Mouse (Mus musculus) stomach, embryonic 16.5 days (tissue): ENCODE measurements around the gene Rab11fip4. TPM values are rescaled to one million over a fixed set of nuclear protein-coding genes. Genes with fewer than 3 reads are reported as not detected.

Experiments used
- ATAC-seq: fragments of 200-750 bp; cut with Nextera tagmentation; 2 replicates; pipeline ENCODE4 v1.8.0; 2017; ENCODE audit warnings: moderate number of reproducible peaks, moderate TSS enrichment; ENCODE audit not compliant: insufficient read depth, low FRiP score
- H3K27ac ChIP-seq: fragments of 300-500 bp; sonication (generic); 2 replicates; pipeline ENCODE4 v1.5.1; 2014; ENCODE audit warnings: low read length
- H3K27me3 ChIP-seq: fragments of 300-500 bp; sonication (generic); 2 replicates; pipeline ENCODE4 v1.6.1; 2014; ENCODE audit warnings: low read length, control low read depth, mixed read lengths; ENCODE audit not compliant: control insufficient read depth, insufficient read depth
- H3K36me3 ChIP-seq: fragments of 300-500 bp; sonication (generic); 2 replicates; pipeline ENCODE4 v1.6.1; 2014; ENCODE audit warnings: low read length; ENCODE audit not compliant: control insufficient read depth, insufficient read depth
- H3K4me1 ChIP-seq: fragments of 300-500 bp; sonication (generic); 2 replicates; pipeline ENCODE4 v1.6.1; 2014; ENCODE audit warnings: low read length, control low read depth, mixed read lengths; ENCODE audit not compliant: control insufficient read depth, insufficient read depth
- H3K4me2 ChIP-seq: fragments of 300-500 bp; sonication (generic); 2 replicates; pipeline ENCODE4 v1.6.1; 2014; ENCODE audit warnings: low read depth, low read length, mixed read lengths
- H3K4me3 ChIP-seq: fragments of 300-500 bp; sonication (generic); replicated peaks from 2 replicates; pipeline ENCODE4 v1.5.1; 2014; ENCODE audit warnings: mild to moderate bottlenecking, low read length
- H3K9ac ChIP-seq: fragments of 300-500 bp; sonication (generic); 2 replicates; pipeline ENCODE4 v1.6.1; 2014; ENCODE audit warnings: low read length
- H3K9me3 ChIP-seq: fragments of 300-500 bp; sonication (generic); replicated peaks from 2 replicates; pipeline ENCODE4 v1.6.1; 2016; ENCODE audit warnings: low read length, control low read depth; ENCODE audit not compliant: control insufficient read depth
- WGBS: fragments of 180-500 bp; shearing (Covaris S2); extraction: QIAGEN DNeasy Blood & Tissue Kit; methylation state at CpG from one replicate; pipeline ENCODE4 v1.1.7; 2014; 5-methylcytosine and 5-hydroxymethylcytosine counted together
- polyA plus RNA-seq: library from polyadenylated mRNA; unstranded; fragments of >200 nt; fragmentation: Nextera tagmentation; extraction: Ambion mirVana; gene quantifications from 2 replicates; pipeline ENCODE4 v1.2.1, GENCODE M21; 2015

The Rab11fip4 gene
- polyA plus RNA-seq, 1 experiment from 2014 or later = 2.0 TPM

GRCm38 (mm10) chr11:79644717-79645191, 53.7 kb downstream of the Rab11fip4 start:
- no peak overlapping the region for H3K9ac ChIP-seq
- no peaks in the 10 kb centered on the region for H3K9me3 ChIP-seq
- no peak for ATAC-seq
- H3K36me3 ChIP-seq = no peaks in the 10 kb centered on the region
- H3K4me1 ChIP-seq = peaks cover 17% of the 10 kb centered on the region
- no peak overlapping the region for H3K4me3 ChIP-seq
- H3K4me2 ChIP-seq = no peak overlapping the region
- no peaks in the 10 kb centered on the region for H3K27me3 ChIP-seq
- H3K27ac ChIP-seq = no peak overlapping the region
- WGBS = 49% methylated on average over 8 of the region's 8 CpGs

DNA sequence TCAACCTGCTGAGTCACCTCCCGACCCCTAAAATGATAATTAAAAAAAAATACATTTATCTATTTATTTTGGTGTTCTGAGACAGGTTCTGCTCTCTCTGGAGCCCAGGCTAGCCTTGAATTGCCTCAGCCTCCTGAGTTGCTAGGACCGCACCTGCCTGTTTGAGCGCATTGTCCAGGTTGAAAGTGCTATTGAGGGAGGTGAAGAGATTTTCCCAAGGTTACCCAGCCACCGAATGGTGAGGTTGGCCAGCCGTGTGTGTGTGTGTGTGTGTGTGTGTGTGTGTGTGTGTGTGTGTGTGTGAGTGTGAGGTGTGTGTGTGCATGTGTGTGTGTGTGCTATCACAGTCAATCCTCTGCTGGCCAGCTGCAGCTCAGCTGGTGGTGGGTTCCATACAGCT, 55.0 kb downstream of the Rab11fip4 start:
- WGBS = 73% methylated on average over 5 of the region's 5 CpGs
- H3K4me1 ChIP-seq = peaks cover 19% of the 10 kb centered on the region
- H3K9me3 ChIP-seq = no peaks in the 10 kb centered on the region
- no peak overlapping the region for H3K4me3 ChIP-seq
- ATAC-seq = no peak
- no peaks in the 10 kb centered on the region for H3K36me3 ChIP-seq
- H3K27ac ChIP-seq = no peak overlapping the region
- H3K27me3 ChIP-seq = no peaks in the 10 kb centered on the region
- H3K4me2 ChIP-seq = no peak overlapping the region
- H3K9ac ChIP-seq = no peak overlapping the region

- Histone ChIP-seq H3K27me3 (no peaks in the 10 kb centered on the region), H3K27ac (no peak overlapping the region), H3K9ac (peak overlapping the region; percentile 40; the same call in 1 of the 2 replicates), H3K4me1 (peaks cover 19% of the 10 kb centered on the region), H3K4me2 (0 out of 2 replicates have a peak overlapping the region, but pooled peaks have one; percentile 10), H3K4me3 (no peak overlapping the region), H3K9me3 (no peaks in the 10 kb centered on the region), H3K36me3 (no peaks in the 10 kb centered on the region)
- ATAC-seq = no peak
- 25% methylated on average over 12 of the region's 12 CpGs for WGBS
Observed at GRCm38 (mm10) chr11:79646467-79647070, 55.6 kb downstream of the Rab11fip4 start.

DNA sequence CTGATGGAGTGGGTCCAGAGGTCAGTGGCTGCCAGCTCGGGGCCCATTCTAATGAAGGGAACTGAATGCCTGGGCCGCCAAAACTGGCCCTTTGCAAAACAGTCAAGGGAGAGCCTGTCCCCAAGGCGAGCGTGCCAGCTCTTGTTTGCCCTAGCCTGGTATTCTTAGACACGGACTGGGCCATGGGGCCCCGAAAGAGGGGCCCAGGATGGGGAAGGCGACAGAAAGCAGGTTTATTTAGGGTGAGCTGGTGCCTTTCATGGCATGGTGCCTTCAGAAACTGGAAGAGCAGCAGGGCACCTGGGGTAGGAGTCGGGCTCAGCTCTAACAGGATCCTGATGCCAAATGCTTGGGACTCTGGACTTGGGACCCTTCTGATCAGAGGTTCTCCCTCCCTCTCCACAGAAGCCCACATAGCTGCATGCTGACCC, 56.1 kb downstream of the Rab11fip4 start:
- H3K27ac ChIP-seq = no peak overlapping the region
- ATAC-seq = no peak
- 0 out of 2 replicates have a peak overlapping the region, but pooled peaks have one; percentile 10 for H3K4me2 ChIP-seq

GRCm38 (mm10) chr11:79650359-79650835, 59.4 kb downstream of the Rab11fip4 start:
- no peaks in the 10 kb centered on the region for H3K9me3 ChIP-seq
- 46% methylated on average over 5 of the region's 5 CpGs for WGBS
- H3K27ac ChIP-seq = peak overlapping the region; percentile 23; the same call in 1 of the 2 replicates
- H3K4me3 ChIP-seq = no peak overlapping the region
- H3K36me3 ChIP-seq = no peaks in the 10 kb centered on the region
- no peak overlapping the region for H3K4me2 ChIP-seq
- H3K9ac ChIP-seq = peak overlapping the region; percentile 38; the same call in 1 of the 2 replicates
- H3K27me3 ChIP-seq = no peaks in the 10 kb centered on the region
- H3K4me1 ChIP-seq = peaks cover 28% of the 10 kb centered on the region
- peak; percentile 12; the same call in 1 of the 2 replicates for ATAC-seq

More for the DNA sequence above, 56.1 kb downstream of the Rab11fip4 start:
- Histone ChIP-seq H3K27me3 (no peaks in the 10 kb centered on the region), H3K9me3 (no peaks in the 10 kb centered on the region), H3K4me3 (no peak overlapping the region), H3K9ac (peak overlapping the region; percentile 40; the same call in 1 of the 2 replicates), H3K36me3 (no peaks in the 10 kb centered on the region), H3K4me1 (peaks cover 19% of the 10 kb centered on the region)
- 58% methylated on average over 8 of the region's 8 CpGs for WGBS

- Histone ChIP-seq H3K4me1 (peaks cover 18% of the 10 kb centered on the region), H3K27ac (no peak overlapping the region), H3K4me2 (no peak overlapping the region), H3K9me3 (no peaks in the 10 kb centered on the region), H3K4me3 (no peak overlapping the region), H3K36me3 (no peaks in the 10 kb centered on the region), H3K27me3 (no peaks in the 10 kb centered on the region), H3K9ac (no peak overlapping the region)
- WGBS = 80% methylated on average over 9 of the region's 9 CpGs
- no peak; the same call in 1 of the 2 replicates for ATAC-seq
Observed at GRCm38 (mm10) chr11:79652257-79652656, 61.2 kb downstream of the Rab11fip4 start.

- peak; percentile 41; the same call in 1 of the 2 replicates for ATAC-seq
- Histone ChIP-seq H3K9ac (no peak overlapping the region), H3K4me3 (no peak overlapping the region), H3K9me3 (no peaks in the 10 kb centered on the region), H3K27me3 (no peaks in the 10 kb centered on the region), H3K4me1 (peaks cover 17% of the 10 kb centered on the region), H3K4me2 (no peak overlapping the region), H3K36me3 (no peaks in the 10 kb centered on the region), H3K27ac (peak overlapping the region; percentile 24)
- WGBS = 57% methylated on average over 20 of the region's 20 CpGs
Observed at GRCm38 (mm10) chr11:79652921-79653575, 62.0 kb downstream of the Rab11fip4 start.

DNA sequence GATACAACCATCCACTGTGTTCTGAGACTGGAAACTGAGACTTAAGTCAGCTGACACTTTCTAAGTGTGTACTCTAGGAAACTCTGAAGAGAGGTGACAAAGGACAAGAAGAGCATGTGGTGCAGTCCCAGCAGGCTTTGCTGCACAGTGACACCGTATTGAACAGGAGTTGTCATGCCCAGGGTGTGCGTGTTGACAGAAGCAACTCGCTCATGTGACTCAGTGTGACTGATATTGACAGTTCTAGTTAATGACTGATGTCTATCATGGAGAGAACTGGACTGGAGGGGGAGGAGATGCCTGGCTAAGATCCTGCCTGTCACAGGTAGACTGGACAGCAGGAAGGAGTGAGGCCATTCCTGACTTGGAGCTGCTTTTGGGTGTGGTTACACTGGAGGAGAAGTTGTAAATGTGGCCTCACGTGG, 63.4 kb downstream of the Rab11fip4 start:
- Histone ChIP-seq H3K9ac (no peak overlapping the region), H3K4me1 (peaks cover 17% of the 10 kb centered on the region), H3K27ac (no peak overlapping the region), H3K27me3 (no peaks in the 10 kb centered on the region), H3K4me3 (no peak overlapping the region), H3K9me3 (no peaks in the 10 kb centered on the region), H3K36me3 (no peaks in the 10 kb centered on the region), H3K4me2 (no peak overlapping the region)
- no peak for ATAC-seq
- WGBS = 60% methylated on average over 4 of the region's 4 CpGs

GRCm38 (mm10) chr11:79655592-79655991, 64.6 kb downstream of the Rab11fip4 start:
- H3K27ac ChIP-seq = no peak overlapping the region

More at GRCm38 (mm10) chr11:79655592-79655991, 64.6 kb downstream of the Rab11fip4 start:
- no peak for ATAC-seq
- H3K9ac ChIP-seq = no peak overlapping the region
- no peak overlapping the region for H3K4me3 ChIP-seq
- H3K4me1 ChIP-seq = peaks cover 9% of the 10 kb centered on the region
- no peaks in the 10 kb centered on the region for H3K9me3 ChIP-seq
- no peaks in the 10 kb centered on the region for H3K36me3 ChIP-seq
- WGBS = 89% methylated on average over 7 of the region's 7 CpGs
- no peak overlapping the region for H3K4me2 ChIP-seq
- no peaks in the 10 kb centered on the region for H3K27me3 ChIP-seq
